Mouse (Mus musculus) E14TG2a.4 (cell line): ENCODE results near the gene Rnf24.

ENCODE experiments used
- H3K27me3 ChIP-seq: 2 replicates; pipeline ENCODE4 v1.6.1; 2014; ENCODE audit warnings: low read length, control low read depth; ENCODE audit not compliant: insufficient read depth
- H3K36me3 ChIP-seq: 2 replicates; pipeline ENCODE4 v1.6.1; 2014; ENCODE audit warnings: low read length, control low read depth; ENCODE audit not compliant: insufficient read depth
- H3K4me1 ChIP-seq: replicated peaks from 2 replicates; pipeline ENCODE4 v1.6.1; 2014; ENCODE audit warnings: low read depth, low read length, control low read depth
- H3K4me3 ChIP-seq: replicated peaks from 2 replicates; pipeline ENCODE4 v1.5.1; 2014; ENCODE audit warnings: mild to moderate bottlenecking, low read length
- H3K9me3 ChIP-seq: 2 replicates; pipeline ENCODE4 v1.6.1; 2014; ENCODE audit warnings: low read length, control low read depth
- CTCF ChIP-seq: conservative IDR thresholded peaks from 2 replicates; pipeline ENCODE4 v1.5.1; 2014; ENCODE audit warnings: low read length
- NANOG ChIP-seq: IDR thresholded peaks from 2 replicates; pipeline ENCODE4 v1.6.1; 2014; ENCODE audit warnings: borderline replicate concordance, low read length, mixed read lengths
- POU5F1 ChIP-seq: IDR thresholded peaks from 2 replicates; pipeline ENCODE4 v1.6.1; 2014; ENCODE audit warnings: low read length, borderline replicate concordance

The Rnf24 gene

DNA sequence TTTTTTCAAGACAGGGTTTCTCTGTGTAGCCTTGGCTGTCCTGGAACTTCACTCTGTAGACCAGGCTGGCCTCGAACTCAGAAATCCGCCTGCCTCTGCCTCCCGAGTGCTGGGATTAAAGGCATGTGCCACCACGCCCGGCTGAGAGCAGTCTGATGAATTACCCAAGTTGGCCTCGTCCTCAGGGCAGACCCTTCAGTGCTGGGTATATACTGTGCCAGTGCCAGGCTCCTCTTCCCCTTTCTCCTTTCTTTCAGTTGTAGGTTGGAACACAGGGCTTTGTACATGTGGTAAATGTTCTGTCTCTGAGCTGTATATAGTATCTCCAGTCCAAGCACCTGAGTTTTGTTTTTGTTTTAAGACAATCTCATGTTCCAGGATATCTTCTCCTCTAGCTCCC is 88.7 kb downstream of the Rnf24 start:
- Histone ChIP-seq H3K4me1 (peaks cover 52% of the 10 kb centered on the region), H3K9me3 (no peaks in the 10 kb centered on the region), H3K36me3 (peaks cover 23% of the 10 kb centered on the region), H3K27me3 (no peaks in the 10 kb centered on the region), H3K4me3 (peak overlapping the region; percentile 92)
- TF ChIP-seq POU5F1 (no peak), NANOG (no peak), CTCF (no peak)

DNA sequence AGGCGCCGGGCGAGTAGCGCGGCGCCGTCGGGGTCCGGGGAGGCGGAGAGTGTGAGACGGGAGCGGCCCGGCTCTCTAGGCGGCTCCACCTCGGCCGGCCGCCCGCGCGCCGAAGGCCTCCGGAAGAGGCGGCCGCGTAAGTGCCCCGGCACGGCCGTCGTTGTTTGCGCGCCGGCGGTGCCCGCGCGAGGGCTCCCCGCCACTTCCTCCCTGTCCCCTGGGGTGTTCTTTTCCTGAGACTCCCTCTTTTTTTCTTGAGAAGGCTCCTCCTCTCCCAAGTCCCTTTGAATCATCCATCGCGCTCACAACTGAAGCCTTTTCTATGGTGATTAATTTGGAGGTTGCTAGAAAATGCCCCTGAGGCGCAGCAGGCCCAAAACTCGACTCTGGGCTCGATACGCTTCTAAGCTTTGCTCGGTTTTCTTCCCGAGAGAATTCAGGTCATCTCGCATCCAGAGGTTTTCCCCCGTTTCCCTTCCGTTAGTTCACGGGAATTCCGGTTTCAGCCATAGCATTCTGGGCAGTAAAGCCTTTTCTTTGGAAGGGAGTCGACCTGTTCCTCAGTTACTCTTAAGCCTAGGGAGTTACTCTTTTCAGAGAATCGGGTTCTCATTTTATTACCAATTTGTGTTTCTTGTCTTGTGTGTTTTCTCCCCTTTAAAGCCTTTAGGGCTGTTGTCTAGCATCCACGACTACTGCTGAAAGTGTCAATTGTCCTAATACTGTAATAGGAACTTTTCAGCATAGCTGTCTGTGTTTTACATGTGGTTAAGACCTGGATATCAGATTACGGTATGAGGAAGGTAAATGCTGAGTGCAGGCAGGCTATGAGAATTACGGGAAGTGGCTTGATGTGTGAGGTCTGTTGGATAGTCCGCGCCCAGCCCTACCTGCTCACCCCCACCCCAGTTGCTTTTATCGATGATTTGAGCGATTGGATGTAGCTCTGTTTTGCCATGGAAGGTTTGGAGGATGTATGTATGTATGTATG is 89.7 kb downstream of the Rnf24 start:
- no peak for TF ChIP-seq NANOG
- TF ChIP-seq CTCF: no peak
- no peak for TF ChIP-seq POU5F1
- peak overlapping the region; percentile 92 for H3K4me3 ChIP-seq
- peaks cover 23% of the 10 kb centered on the region for H3K36me3 ChIP-seq
- no peaks in the 10 kb centered on the region for H3K27me3 ChIP-seq
- no peaks in the 10 kb centered on the region for H3K9me3 ChIP-seq
- peaks cover 52% of the 10 kb centered on the region for H3K4me1 ChIP-seq

DNA sequence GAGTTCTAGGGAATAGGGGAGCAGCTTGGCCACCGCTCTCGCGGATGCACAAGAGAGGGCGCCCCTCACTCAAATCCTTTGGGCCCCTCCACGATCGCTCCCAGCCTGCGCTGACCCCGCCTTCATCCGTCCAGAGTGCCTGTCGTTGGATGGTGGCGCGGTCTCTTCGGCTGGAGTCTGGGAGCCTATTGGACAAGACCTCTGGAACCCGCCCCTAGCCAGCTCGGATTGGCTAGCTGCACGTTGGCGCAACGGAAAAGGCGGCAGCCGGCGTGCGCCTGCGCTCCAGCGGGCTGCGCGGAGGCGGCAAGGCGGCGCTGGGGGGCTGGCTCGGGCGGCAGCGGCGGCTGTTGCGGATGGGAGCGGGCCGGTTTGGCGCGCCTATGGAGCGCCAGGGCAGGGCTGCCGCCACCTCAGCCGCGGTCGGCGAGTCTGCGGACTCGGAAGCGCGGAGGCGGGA is 90.4 kb downstream of the Rnf24 start, which contains the start of gene Pank2:
TSS of gene Pank2 (plus strand) at position 283 of the 460 bp plus-strand sequence.
- Histone ChIP-seq H3K4me1 (peaks cover 45% of the 10 kb centered on the region), H3K36me3 (peaks cover 20% of the 10 kb centered on the region), H3K4me3 (peak within 1 kb of the TSS; percentile 92), H3K9me3 (no peaks in the 10 kb centered on the region), H3K27me3 (no peaks in the 10 kb centered on the region)
- no peak for TF ChIP-seq CTCF
- TF ChIP-seq NANOG: no peak
- no peak for TF ChIP-seq POU5F1

DNA sequence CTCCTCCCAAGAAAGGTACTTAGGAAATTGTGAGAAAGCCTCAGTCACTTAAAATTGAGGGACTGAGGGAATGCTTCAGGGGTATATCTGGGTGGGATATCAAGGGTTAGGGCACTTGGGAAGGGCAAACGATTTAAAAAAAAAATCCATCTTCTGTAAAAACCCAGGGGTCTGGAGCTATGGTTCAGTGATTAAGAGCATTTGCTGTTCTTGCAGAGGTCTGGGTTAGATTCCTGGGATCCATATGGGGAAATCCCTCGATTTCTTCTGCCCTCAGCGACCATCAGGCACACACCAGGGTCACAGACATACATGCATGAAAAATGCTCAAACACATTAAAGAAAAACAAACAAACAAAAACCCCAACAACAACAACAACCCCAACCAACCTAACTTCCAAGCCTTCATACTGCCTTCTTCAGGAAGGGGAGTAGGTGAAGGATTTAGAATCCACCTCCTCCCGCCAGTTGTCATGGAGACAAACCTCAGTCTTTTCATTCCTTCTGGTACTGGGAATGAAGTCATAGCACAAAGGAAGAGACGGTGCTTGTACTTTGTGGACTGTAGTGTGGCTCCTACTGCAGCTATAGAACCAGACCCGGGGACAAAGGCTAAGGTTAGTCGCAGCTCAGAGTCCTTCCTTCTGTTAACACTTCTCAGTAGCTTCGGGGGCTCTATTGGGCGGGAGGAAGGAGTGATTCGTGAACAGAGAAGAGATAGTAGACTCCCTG is 91.0 kb downstream of the Rnf24 start:
- TF ChIP-seq NANOG (no peak), CTCF (no peak), POU5F1 (no peak)
- no peaks in the 10 kb centered on the region for H3K9me3 ChIP-seq
- H3K4me3 ChIP-seq: peak overlapping the region; percentile 92
- H3K4me1 ChIP-seq: peaks cover 43% of the 10 kb centered on the region
- no peaks in the 10 kb centered on the region for H3K27me3 ChIP-seq
- peaks cover 18% of the 10 kb centered on the region for H3K36me3 ChIP-seq

DNA sequence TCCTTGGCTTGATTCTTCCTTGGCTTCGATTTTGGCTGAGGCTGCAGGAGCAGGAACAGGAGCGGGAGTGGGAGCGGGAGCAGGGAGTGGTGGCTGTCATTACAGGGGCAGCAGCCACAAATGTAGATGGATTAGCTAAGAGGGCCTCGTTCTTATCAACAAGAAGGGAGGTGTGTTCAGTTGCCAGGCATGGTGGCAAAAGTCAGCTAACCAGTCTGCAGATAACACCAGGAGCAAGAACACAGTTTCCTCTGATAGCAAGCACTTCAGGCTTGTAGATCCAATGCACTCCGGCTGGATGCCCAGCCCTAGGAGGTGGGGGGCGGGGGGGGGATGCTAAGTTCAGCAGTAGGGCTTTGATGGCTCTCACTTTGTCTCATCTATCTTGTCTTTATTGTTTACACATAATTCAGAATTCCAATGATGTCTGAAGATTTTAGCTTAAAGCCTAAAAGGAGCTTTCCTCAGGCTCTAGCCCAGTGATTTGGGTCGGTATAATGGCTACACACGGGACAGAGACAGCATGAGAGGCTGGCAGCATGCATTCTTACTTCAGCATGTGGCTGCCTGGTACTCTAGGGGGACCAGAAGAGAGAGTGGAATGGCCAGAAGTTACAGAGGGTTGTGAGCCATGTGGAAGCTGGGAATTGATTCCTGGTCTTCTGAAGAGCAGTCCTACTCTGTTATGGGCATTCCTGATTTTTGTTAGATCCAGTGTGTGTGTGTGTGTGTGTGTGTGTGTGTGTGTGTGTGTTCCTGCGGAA is 92.0 kb downstream of the Rnf24 start:
- H3K27me3 ChIP-seq: no peaks in the 10 kb centered on the region
- H3K4me3 ChIP-seq: no peak overlapping the region
- no peaks in the 10 kb centered on the region for H3K9me3 ChIP-seq
- H3K36me3 ChIP-seq: peaks cover 14% of the 10 kb centered on the region
- TF ChIP-seq NANOG: no peak
- TF ChIP-seq CTCF: no peak
- TF ChIP-seq POU5F1: no peak
- peaks cover 43% of the 10 kb centered on the region for H3K4me1 ChIP-seq

DNA sequence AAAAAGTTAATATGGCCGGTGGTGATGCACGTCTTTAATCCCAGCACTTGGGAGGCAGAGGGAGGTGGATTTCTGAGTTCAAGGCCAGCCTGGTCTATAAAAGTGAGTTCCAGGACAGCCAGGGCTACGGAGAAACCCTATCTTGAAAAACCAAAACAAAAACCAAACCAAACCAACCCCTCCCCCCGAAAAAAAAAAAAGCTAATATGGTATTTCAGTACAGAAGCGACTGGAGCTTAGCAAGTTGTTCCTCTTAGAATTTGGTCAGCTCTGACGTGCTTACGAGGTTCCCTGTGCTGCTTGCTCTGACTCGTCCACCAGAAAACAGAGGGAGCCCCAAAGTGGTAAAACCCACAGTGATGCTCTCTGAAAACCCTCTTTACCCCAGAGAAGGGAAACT is 94.0 kb downstream of the Rnf24 start:
- TF ChIP-seq NANOG: no peak
- no peak for TF ChIP-seq POU5F1
- TF ChIP-seq CTCF: no peak
- Histone ChIP-seq H3K9me3 (no peaks in the 10 kb centered on the region), H3K27me3 (no peaks in the 10 kb centered on the region), H3K4me3 (no peak overlapping the region), H3K36me3 (no peaks in the 10 kb centered on the region), H3K4me1 (peaks cover 46% of the 10 kb centered on the region)

DNA sequence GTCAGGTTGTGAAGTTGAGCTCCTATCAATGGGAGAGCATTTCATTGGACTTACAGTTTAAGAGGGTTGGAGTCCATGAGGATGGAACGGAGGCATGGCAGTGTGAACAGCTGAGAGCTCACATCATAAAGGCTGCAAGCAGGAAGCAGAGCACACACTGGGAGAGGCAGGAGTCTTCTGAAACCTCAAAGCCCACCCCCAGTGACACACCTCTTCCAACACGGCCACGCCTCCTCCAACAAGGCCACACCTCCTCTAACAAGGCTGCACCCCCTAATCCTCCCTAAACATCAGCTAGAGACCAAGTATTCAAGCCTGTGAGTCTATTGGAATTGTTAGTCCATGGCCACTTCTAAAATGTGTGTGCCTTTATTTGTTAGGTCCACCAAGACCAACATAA is 97.0 kb downstream of the Rnf24 start:
- Histone ChIP-seq H3K9me3 (no peaks in the 10 kb centered on the region), H3K27me3 (no peaks in the 10 kb centered on the region), H3K4me1 (peaks cover 43% of the 10 kb centered on the region), H3K4me3 (peak overlapping the region; percentile 54), H3K36me3 (no peaks in the 10 kb centered on the region)
- no peak for TF ChIP-seq CTCF
- no peak for TF ChIP-seq NANOG
- no peak for TF ChIP-seq POU5F1
